Mouse (Mus musculus): Measurements from ENCODE around the gene Gpr153.
A peak's percentile ranks its signal among the peaks of the same experiment; 100 is the strongest.

The Gpr153 gene

DNA sequence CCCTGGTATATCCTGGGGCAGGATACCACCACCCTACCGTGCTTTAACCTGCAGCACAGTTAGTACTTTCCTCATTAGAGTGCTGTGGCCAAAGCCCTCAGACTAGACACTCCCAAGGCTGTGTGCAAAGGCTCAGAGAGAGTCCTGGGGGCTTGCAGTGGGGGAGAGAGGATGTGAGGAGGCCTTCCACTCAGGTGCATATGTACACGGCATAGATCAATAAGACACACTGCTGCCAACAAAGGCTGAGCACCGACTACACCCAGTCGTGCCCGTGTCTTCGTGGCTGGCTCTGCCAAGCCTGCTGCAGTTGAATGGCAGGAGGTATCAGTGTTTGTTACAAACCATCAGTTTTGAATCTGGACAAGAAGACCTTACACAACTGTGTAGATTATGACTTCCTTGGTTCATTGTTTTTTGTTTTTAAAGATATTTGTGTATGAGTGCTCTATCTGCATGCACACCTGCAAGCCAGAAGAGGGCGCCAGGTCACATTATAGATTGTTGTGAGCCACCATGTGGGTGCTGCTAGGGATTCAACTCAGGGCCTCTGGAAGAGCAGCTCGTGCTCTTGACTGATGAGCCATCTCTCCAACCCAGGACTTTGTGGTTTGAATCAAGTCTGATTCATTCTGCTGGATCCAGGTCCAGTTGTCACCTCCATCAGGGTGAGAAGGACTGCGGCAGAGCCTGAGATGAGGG is 9.0 kb upstream of the Gpr153 start:
- no peak for DNase-seq (ENCODE audit: low spot score)

DNA sequence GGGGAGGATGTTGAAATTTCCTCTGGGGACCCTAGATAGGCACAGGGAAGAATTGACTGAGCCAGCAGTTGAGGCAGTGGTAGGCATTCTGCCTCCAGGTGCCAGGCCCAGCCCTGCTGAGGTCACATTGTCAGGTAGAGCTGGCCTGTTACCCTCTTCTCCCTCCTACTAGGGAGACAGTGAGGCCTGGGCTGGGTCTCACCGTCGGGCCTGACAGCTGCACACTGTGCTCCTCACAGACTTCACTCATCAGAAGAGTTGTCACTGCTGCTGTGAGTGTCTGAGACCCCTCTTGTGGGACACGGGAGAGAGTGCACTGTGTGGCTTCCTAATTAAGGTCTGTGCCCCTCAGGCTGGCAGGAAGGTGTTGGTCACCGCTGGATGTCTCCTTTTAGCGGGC is 8.2 kb upstream of the Gpr153 start:
- no peak for DNase-seq (ENCODE audit: low spot score)

- DNase-seq (ENCODE audit: low spot score) = no peak
Observed at GRCm38 (mm10) chr4:152266236-152266895, 7.7 kb upstream of the Gpr153 start.

GRCm38 (mm10) chr4:152267748-152268369 is 6.2 kb upstream of the Gpr153 start:
- no peak for DNase-seq (ENCODE audit: low spot score)

DNA sequence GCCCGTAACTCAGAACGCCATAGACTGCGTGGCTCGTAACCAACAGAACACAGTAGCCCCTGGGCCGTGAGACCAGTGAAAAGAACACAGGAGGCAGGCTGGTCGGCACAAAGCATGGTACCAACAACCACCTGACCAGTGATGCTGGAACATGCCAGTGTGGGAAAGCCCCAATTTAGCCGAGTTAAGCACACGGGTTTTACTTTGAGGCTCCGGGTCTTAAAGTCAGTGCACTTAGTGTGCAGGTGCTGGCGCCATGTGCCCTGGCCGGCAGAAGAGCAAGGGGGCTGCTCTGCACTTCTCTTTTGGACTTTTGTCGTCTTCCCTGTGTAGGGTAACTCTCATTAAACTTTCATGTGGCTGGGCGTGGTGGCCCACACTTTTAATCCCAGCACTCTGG is 4.1 kb upstream of the Gpr153 start:
- DNase-seq (ENCODE audit: low spot score) = no peak

DNA sequence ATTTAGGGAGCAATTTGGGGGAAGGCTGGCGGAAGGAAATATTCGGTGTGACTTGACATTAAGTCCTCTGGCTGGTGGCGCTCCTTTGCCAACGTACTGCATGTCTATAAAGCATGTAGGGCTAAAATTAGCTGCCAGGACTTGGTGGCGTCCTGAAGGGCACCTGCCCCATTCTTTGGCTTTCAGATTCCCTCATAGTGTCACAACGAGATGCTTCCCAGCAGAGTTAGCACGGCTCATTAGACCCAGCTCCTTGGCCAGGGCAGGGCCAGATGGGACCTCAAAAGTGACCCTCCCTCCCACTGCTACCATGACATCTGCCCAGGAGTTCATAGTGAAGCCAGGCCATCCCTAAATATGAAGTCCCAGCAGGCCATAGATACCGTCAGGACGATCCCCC is 3.4 kb upstream of the Gpr153 start:
- no peak for DNase-seq (ENCODE audit: low spot score)

- DNase-seq (ENCODE audit: low spot score) = no peak
Observed at GRCm38 (mm10) chr4:152271334-152271733, 2.7 kb upstream of the Gpr153 start.

- DNase-seq (ENCODE audit: low spot score) = no peak
Observed at GRCm38 (mm10) chr4:152272006-152272405, 2.0 kb upstream of the Gpr153 start.

DNA sequence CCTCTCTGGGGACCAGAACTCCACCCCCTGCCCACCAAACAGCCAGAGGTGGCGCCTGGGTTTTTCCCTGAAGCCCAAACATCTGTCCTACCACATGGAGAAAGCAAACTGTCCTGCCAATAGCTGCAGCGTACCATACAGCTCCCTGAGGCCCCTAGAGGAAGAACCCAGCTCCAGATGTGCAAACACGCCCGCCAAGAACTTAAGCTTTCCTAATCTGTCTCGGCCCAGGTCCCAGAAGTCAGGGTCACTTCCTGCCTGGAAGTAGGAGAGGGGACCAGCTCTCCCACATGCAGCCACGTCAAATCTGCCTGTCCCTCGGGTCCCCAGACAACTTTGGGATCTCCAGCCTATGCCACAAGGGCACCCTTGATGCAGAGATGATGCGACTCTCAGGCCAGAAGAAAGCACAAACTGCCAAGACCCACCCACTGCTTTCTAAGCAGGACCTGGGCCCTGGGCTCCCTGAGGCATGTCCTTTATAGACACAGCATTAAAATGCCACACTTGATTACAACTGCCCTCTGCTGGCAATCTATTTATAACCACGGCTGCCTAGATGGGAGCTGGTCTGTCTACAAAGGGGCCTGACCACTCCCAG is 1.5 kb upstream of the Gpr153 start:
- peak; percentile 63 for DNase-seq (ENCODE audit: low spot score)

DNA sequence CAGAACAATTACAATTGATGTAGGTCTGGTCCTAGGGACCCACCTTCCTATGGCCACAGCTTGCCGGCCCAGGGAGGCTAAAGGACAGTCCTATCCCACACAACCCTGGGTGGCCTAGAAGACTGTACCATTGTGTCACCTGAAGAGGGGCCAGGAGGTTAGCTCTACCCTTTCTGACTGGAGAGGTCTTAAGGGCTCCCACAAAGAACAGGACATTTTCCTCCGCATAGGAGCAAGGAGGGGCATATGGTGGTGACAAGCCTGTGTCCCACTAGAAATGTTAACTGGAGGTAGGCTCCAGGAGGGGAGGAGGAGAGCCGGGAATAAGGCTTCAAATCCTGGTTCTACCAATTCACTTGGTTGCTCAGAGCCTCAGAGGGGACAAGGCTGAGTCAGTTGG is 841 bp upstream of the Gpr153 start:
- no peak for DNase-seq (ENCODE audit: low spot score)

GRCm38 (mm10) chr4:152274681-152275131 is 674 bp downstream of the Gpr153 start:
- no peak for DNase-seq (ENCODE audit: low spot score)

- no peak for DNase-seq (ENCODE audit: low spot score)
Observed at GRCm38 (mm10) chr4:152276389-152277347, 2.6 kb downstream of the Gpr153 start.

DNA sequence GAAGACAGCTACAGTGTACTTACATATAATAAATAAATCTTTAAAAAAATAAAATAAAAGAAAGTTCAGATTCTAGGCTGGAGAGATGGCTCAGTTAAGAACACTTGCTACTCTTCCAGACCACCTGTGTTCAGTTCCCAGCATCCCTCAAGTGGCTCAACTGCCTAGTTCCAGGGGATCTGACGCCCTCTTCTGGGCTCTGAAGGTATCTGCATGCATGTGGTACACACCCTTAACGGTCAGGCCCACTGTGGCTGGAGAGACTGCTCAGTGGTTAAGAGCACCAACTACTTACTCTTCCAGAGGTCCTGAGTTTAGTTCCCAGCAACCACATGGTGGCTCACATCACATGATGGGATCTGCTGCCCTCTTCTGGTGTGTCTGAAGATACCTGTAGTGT is 3.9 kb downstream of the Gpr153 start:
- DNase-seq (ENCODE audit: low spot score) = no peak

GRCm38 (mm10) chr4:152278986-152279385 is 5.0 kb downstream of the Gpr153 start:
- no peak for DNase-seq (ENCODE audit: low spot score)

GRCm38 (mm10) chr4:152281601-152282000 is 7.6 kb downstream of the Gpr153 start:
- no peak for DNase-seq (ENCODE audit: low spot score)

GRCm38 (mm10) chr4:152282721-152283120 is 8.7 kb downstream of the Gpr153 start:
- DNase-seq (ENCODE audit: low spot score) = no peak

GRCm38 (mm10) chr4:152283186-152283950 is 9.3 kb downstream of the Gpr153 start:
- peak; percentile 77 for DNase-seq (ENCODE audit: low spot score)

GRCm38 (mm10) chr4:152285505-152285904 is 11.5 kb downstream of the Gpr153 start:
- no peak for DNase-seq (ENCODE audit: low spot score)

- DNase-seq (ENCODE audit: low spot score) = no peak
Observed at GRCm38 (mm10) chr4:152286183-152286582, 12.2 kb downstream of the Gpr153 start.

GRCm38 (mm10) chr4:152286887-152287286 is 12.9 kb downstream of the Gpr153 start:
- peak; percentile 61 for DNase-seq (ENCODE audit: low spot score)
